Mouse (Mus musculus): ENCODE results near the gene Hmbs. TPM values are rescaled to one million over a fixed set of nuclear protein-coding genes. Genes with fewer than 3 reads are reported as not detected.
"Not testable (repeated sequence)": the region's sequence is repeated elsewhere in the genome, so short reads cannot be mapped to it uniquely, and the experiment has no call there.

The Hmbs gene
- polyA plus RNA-seq, 1 experiment = 30.3 TPM

DNA sequence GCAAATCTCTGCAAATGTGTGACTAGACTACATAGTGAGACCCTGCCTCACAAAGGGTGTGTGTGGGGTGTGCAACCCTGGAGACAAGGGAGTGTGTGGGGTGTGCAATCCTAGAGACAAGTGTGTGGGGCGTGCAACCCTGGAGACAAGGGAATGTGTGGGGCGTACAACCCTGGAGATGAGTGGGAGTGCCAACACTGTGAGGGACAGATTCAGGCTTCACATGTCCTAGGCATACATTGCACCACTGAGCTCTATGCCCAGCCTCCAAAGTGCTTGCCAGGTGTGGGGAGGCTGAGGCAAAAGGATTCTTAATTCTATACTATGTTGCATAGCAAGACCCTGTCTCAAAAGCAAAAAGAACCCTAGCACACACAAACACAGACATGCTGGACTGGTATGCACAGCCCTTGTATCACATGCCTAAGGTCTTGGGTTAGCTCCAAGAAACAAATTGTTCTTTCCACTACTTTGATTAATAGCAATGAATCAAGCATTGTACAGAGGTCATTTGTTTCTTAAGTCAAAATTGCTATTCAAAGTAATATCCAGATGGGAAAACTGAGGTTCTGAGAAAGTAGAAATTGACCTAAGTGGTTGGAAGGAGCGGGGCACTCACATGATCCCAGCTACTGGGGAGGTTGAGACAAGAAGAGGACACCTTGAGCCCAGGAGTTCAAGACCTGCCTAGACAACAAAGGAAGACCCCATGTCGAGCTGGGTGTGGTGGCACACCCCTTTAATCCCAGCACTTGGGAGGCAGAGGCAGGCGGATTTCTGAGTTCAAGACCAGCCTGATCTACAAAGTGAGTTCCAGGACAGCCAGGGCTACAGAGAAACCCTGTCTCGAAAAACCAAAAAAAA, 1.8 kb upstream of the Hmbs start:
- DNase-seq (ENCODE audit: extremely low spot score in 1 of 2, low spot score in 1 of 2) = peak in 1 of 2 experiments; percentile 26

DNA sequence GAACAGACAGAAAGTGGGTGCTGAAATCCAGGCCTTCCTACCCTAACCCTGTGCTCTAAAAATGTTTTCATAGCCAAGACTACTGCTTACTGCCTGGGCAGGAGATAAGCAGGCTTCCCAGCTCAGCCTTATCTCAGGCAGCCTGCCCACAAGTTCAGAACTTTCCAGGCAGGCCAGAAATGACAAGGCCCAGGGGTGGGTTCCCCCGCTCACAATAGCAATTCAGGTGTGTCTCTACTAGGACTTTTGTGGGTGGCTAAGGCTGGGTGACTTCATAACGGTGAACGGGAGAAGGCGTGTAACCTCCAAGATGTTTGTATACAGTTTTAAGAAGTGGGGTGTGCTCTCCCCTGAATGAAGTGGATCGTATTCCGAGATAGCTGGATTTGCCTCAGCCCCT, 738 bp downstream of the Hmbs start:
- DNase-seq (ENCODE audit: extremely low spot score in 1 of 2, low spot score in 1 of 2) = no peak

DNA sequence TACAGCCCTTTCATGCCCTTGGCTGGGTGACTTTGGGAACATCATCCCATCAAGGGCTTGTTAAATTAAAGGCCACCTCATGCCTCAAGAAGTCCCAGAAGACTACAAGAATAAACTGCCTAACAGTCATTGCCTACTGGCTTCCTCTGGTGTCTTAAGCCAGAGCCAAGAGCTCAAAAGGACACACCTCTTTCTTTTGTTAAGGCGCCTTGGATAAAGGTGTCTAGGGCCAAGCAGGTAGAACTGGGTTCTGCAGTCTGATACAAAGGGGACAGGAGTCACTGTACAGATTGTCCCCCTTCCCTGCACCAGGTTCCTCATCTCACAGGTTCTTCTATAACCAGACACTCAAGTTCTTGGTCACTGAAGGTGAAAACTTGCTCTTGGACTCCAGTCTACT, 1.4 kb downstream of the Hmbs start:
- no peak for DNase-seq (ENCODE audit: extremely low spot score in 1 of 2, low spot score in 1 of 2)

DNA sequence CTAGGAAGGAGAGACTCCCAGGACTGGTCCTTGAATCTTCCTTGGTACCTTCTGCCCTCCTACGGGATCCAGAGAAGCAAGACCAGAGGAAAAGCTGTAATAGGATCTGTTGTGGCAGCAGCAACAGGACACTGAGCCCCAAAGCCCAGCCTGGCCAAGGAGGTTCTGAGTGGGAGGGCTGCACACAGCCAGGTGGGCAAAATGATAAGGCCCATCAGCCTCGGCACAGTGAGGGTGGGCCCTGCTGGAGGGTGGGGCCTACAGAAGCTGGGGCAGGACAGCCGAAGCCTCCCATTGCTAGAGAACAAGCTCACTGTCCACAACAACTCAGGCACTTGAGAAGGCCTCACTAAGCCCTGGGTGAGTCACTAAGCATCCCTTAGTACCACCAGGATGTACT, 1.9 kb downstream of the Hmbs start:
- DNase-seq (ENCODE audit: extremely low spot score in 1 of 2, low spot score in 1 of 2) = no peak

DNA sequence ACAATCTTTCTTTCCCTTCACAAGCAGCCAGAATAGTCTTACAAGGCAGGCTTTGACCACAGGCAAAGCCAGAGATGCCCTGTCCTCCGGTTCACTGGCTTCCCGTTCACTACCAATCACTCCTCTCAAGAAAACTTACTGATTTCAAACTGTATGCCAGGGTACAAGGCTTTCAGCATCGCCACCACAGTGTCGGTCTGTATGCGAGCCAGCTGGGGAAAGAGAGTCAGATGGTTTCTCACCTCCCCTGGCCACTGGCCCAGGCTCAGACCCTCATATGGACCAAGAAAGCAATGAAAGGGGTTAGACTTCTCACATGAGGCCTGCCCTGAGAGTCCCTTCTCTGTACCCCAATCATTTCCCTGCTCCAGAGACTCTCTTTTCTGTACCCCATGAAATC, 2.5 kb downstream of the Hmbs start:
- DNase-seq (ENCODE audit: extremely low spot score in 1 of 2, low spot score in 1 of 2) = no peak

DNA sequence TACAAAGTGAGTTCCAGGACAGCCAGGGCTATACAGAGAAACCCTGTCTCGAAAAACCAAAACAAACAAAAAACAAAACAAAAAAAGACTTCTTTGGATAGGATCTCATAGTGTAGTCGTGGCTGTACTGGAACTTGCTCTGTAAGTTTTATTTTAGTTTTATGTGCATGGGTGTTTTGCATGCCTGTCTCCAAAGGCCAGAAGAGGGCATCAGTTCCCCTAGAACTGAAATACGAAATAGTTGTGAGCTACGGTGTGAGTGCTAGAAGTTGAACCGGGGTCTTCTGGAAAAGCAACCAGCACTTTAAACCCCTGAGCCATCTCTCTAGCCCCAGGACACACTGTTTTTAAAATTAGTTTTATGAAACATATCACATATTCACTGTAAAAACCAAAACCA, 5.5 kb downstream of the Hmbs start:
- DNase-seq (ENCODE audit: extremely low spot score in 1 of 2, low spot score in 1 of 2) = no peak

DNA sequence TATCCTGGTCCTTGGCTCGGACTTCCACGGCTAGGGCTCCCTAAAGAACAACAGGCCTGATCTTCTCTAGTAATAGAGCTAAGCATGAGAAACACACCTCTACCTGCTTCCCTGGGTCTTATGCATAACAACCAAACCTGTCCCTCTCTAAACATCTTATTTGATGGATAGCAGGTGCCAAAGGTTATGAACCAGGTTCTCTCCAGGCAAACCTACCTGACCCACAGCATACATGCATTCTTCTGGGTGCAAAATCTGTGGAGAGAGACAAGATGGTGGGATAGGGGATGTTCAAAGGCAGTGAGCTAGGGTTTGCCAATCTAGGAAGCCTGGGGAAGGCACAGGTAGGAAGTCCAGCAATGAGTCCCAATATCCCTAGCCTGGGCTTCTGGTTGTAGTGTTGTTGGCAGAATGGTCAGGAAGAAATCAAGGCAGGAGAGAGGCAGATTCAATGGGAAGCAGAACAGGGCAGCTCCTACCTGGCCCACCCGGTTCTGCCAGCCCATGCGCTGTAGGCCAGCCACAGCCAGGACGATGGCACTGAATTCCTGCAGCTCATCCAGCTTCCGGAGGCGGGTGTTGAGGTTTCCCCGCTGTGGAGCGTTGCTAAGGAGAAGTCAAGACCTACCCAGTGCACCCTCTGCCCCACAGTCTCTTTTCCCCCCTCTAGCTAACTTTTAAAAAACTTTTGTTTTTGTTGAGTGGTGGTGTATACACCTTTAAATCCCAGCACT, 6.4 kb downstream of the Hmbs start:
- no peak for DNase-seq (ENCODE audit: extremely low spot score in 1 of 2, low spot score in 1 of 2)

DNA sequence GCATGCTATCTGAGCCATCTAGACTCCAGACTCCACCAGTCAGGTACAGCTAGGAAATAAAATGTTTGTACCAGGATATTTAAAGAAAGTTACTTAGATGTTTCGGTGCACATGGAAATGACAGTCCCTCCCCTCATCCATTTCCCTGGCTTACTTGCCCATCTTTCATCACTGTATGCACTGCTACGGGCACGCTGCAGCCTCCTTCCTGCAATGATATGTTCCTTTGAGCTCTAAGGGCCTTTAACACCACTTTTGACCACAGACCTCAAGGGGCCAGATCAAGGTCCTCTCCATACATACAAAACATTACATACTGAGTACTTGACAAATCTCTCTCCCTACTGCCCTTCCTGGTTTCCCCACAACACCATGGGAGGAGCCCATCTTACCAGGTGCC, 7.1 kb downstream of the Hmbs start:
- DNase-seq (ENCODE audit: extremely low spot score in 1 of 2, low spot score in 1 of 2) = no peak

DNA sequence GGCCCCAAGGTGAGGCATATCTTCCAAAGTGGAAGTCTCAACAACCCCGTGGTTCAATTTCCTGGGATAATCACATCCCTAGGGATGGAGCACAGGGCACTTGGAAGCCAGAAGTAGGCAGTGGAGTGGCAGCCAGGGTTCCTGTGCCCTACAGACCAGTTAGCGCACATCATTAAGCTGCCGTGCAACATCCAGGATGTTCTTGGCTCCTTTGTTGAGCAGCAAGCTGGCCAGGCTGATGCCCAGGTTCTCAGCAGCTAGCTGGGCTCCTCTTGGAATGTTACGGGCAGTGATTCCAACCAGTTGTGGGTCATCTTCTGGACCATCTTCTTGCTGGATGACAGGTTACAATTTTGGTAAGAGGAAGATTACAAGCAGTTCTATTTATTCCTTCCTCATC, 7.5 kb downstream of the Hmbs start:
- not testable (repeated sequence) for DNase-seq (ENCODE audit: extremely low spot score in 1 of 2, low spot score in 1 of 2)

DNA sequence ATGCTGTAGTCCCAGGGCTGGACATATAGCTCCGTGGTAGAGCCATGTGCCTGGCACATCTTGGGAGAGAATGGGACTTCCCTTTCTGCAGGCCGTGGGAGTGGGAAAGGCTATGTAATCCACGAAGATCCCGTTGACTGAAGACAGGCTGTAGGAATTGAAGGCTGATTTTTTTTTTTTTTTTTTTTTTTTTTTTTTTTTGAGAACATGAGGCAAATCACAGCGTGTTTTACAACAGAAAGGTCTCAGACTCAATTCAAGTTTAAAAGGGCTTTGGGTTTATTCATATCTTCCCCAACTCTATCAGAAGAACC, 8.0 kb downstream of the Hmbs start:
- DNase-seq (ENCODE audit: extremely low spot score in 1 of 2, low spot score in 1 of 2) = no peak

DNA sequence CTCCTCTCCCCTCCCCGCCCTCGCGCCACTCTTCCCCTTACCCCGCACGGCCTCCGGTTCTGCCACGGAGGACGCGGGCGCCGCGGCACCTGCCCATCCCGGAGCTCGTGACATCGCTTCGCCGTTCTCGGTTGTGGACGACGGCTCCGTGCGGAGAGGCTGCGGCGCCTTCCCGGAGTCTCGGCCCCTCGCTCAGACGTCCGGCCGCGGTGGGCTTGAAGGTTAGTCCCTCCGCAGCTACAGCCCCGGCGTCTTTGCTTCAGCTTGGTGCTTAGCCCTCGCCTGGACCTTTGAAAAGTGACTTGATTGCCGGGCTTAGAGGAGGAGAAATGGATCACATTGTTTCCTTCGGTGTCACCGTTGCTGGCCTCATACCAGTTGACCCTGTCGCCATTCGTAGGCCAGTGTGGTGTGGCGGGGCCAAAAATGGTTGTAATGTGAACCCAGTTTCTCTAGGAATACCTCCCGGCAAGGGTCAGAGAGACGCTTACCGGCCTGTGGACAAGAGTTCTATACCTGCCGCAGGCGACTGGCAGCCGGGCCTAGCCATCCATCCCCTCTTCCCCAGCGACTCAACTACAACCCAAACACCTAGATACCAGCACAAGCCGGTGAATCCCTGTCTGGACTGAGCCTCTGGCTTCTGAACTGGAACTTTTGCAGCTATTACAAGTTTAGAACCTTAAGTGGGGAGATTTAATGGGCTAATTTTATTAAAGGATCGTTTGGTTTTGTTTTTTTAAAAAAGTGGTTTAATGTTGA, 8.5 kb downstream of the Hmbs start:
- no peak for DNase-seq (ENCODE audit: extremely low spot score in 1 of 2, low spot score in 1 of 2)

DNA sequence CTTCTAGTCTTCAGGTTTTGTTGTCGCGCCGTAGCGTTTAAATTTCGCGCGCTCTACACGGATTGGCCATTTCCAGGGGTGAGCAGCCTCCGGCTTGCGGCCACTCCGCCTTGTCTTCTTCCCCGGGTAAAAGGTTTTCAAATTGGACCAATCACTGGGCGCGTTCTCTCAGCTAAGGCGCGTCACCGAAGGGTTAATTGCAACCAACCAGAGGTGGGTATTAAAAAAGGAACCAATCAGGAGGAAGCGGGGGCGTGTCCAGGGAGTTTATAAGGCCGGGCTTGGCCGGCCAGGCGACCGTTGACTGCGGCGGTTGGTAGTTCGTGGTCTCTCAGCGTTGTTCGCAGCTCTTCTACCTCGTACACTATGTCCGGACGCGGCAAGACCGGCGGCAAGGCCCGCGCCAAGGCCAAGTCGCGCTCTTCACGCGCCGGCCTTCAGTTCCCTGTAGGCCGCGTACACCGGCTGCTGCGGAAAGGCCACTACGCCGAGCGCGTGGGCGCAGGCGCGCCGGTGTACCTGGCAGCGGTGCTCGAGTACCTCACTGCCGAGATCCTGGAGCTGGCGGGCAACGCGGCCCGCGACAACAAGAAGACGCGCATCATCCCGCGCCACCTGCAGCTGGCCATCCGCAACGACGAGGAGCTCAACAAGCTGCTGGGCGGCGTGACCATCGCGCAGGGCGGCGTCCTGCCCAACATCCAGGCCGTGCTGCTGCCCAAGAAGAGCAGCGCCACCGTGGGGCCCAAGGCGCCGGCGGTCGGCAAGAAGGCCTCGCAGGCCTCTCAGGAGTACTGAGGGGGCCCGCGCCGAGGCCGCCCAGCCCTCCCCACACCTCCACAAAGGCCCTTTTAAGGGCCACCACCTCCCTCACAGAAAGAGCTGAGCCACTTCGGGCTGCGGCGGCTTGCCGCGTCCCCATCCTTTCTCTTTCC, 9.4 kb downstream of the Hmbs start, which contains the start of gene H2afx:
Gene H2afx (plus strand): TSS at position 299 of the 935 bp plus-strand sequence.
- peak; percentile 100 for DNase-seq (ENCODE audit: extremely low spot score in 1 of 2, low spot score in 1 of 2)

DNA sequence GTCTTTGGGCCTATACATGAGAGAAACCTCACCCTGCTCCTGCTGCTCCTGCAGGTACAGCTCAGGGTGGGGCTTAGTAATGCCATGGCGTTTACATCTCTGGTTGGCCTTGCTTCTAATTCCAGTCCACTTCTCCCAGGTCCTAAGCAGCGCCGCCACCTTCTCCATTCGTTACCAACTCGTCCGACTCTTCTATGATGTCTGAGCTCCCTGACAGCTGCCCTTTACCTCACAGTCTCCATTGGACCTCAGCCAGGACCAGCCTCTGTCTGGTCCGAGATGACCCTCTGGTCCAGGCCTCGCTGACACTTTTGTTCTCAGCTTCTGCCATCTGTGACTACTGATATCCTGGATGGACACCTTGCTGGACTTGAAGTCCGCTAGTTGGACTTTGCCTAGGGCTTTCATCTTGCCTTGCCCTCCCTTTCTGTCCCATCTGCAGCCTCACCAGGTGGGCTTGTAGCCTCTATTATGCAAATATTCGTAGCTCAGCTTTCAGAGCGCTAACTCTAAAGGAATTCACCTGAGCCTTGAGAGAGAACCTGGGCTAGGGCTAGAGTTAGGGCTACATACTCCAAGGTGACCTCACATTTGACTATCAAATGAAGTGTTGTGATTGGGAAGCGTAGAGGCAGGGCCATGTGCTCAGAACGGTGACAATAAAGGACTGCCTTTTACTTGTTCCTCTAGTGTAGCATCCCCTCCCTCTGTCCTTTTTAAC, 10.9 kb downstream of the Hmbs start:
- DNase-seq (ENCODE audit: extremely low spot score in 1 of 2, low spot score in 1 of 2) = no peak

DNA sequence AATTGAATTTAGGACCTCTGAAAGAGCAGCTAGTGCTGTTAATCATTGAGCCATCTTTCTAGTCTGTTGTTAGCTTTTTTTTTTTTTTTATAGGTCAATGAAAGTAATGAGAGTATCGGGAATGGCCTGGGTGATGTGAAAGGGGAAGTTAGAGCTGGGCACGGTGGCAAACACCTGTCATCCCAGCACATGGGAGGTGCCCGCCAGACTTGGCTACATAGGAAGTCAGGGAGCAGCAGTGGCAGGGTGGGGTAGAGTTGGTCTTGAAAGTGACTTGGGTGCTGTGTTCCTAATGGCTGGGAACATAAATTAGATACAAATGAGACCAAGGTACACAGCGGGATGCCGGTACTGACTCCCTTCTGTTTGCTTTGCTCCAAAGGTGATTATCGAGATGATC, 13.3 kb downstream of the Hmbs start:
- no peak for DNase-seq (ENCODE audit: extremely low spot score in 1 of 2, low spot score in 1 of 2)

DNA sequence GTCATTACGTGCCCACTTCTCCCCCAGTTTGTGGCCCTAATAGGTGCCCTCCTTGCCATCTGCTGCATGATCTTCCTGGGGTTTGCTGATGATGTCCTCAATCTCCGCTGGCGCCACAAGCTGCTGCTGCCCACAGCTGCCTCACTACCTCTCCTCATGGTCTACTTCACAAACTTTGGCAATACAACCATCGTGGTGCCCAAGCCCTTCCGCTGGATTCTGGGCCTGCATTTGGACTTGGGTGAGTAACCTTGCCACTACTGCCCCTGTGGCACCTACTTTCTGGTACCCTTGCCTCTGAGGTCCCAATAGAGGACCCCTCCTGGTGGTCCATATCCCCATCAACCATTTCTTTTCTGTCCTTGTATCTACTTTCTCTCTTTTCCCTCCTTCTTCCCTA, 16.1 kb downstream of the Hmbs start:
- no peak for DNase-seq (ENCODE audit: extremely low spot score in 1 of 2, low spot score in 1 of 2)

DNA sequence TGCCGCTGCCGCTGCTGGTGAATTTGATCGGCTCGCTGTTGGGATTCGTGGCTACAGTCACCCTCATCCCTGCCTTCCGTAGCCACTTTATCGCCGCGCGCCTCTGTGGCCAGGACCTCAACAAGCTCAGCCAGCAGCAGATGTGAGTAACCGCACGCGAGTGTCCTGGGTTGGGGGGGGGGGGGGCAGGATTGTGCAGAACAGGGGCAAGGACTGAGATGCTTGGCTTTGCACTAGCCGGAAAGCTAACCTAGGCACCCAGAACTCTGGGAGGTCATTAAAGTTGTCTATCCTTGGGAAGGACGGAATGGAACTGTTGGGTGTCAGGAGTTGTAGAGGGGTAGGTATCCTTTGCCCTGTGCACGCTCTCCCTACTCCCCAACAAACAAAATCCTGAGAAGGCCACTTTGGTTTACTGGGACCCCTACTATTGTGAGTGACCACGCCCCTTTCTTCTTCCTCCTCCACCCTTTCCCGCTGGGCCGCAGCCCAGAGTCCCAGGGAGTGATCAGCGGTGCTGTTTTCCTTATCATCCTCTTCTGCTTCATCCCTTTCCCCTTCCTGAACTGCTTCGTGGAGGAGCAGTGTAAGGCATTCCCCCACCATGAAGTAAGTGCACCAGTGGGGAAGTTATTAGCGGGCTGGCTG, 16.8 kb downstream of the Hmbs start:
- no peak for DNase-seq (ENCODE audit: extremely low spot score in 1 of 2, low spot score in 1 of 2)

DNA sequence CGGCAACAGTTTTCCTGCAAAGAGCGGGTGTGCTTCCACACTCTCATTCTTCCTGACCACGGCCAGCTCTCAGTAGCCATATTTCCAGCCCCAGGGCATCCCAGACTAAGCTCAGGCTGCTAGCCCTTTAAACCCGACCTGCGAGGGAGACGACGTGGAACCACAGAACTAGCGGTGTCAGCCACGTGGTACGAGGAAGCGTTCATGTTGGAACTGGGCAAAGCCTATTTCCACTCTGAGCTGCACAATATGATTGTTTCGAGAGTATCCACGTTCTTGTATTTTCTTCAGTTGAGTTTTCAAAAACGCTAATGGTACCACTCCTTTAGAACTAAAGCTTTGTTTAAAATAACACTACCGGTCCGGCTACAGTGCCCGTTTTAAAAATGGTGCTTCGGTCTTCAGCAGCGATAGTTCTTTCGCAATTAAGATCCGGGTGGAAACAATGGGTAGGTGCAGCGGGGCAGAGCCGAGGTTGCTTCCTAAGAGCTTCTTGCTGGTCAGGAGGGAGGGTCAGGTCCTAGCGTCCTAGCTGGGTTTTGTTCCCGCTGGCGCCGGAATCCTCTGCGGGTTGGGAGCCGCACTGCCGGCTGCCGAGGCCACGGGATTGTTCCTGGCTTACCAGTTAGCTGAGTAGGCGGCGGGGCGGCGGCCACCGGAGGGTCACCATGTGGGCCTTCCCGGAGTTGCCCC, 17.5 kb downstream of the Hmbs start:
- peak; percentile 79 to 90 for DNase-seq (ENCODE audit: extremely low spot score in 1 of 2, low spot score in 1 of 2)

DNA sequence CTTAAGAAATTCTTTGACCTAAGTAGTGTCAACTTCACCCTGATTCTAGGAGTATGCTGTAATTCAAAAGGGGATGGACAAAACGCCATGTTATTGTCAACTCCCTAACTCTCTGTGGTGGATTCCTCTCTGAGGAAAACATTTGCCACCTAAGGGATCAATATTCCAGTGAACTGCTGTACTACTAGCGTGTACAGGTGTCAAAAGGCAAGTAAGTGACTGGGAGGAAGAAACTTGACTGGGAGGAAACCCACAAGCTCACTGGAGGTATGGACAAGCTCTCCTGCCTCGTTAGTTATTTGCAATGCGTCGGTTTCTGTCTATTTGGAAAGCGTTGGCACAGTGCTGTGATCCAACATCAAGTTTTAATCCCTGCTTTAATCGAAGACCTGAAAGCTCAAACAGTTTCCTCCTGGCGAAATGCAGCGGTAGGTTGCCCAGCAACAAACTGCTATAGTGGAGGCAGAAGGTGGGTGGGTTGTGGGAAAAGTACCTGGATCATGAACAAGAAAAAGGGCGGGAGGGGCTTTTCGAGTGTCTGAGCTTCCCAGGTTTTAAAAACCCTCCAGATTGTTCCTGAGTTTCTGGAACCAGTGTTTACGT, 18.2 kb downstream of the Hmbs start, which contains the start of gene Dpagt1:
Gene Dpagt1 (plus strand): TSS at position 252 of the 603 bp plus-strand sequence.
- DNase-seq (ENCODE audit: extremely low spot score in 1 of 2, low spot score in 1 of 2) = no peak

Data from frontal cortex, adult 2 months (tissue).